Mouse (Mus musculus): ENCODE measurements around the gene Calm2. TPM values are rescaled to one million over a fixed set of nuclear protein-coding genes. Genes with fewer than 3 reads are reported as not detected.
A peak's percentile ranks its signal among the peaks of the same experiment; 100 is the strongest.

The Calm2 gene
- total RNA-seq, 2 experiments from 2014 or later = 389 to 672 TPM

- no peak for ATAC-seq (replicated peaks; ENCODE audit: low FRiP score, poor library complexity, severe bottlenecking)
Observed at GRCm38 (mm10) chr17:87460669-87461498, 14.1 kb upstream of the Calm2 start.

- no peak for ATAC-seq (replicated peaks; ENCODE audit: low FRiP score, poor library complexity, severe bottlenecking)
Observed at GRCm38 (mm10) chr17:87459750-87460668, 13.3 kb upstream of the Calm2 start.

- ATAC-seq (replicated peaks; ENCODE audit: low FRiP score, poor library complexity, severe bottlenecking) = 0 out of 2 replicates have a peak, but pooled peaks have one; percentile 30
Observed at GRCm38 (mm10) chr17:87458911-87459749, 12.4 kb upstream of the Calm2 start.

- ATAC-seq (replicated peaks; ENCODE audit: low FRiP score, poor library complexity, severe bottlenecking) = no peak
Observed at GRCm38 (mm10) chr17:87457961-87458360, 11.2 kb upstream of the Calm2 start.

- no peak for ATAC-seq (replicated peaks; ENCODE audit: low FRiP score, poor library complexity, severe bottlenecking)
Observed at GRCm38 (mm10) chr17:87454121-87454520, 7.4 kb upstream of the Calm2 start.

GRCm38 (mm10) chr17:87453336-87453735 is 6.6 kb upstream of the Calm2 start:
- no peak for ATAC-seq (replicated peaks; ENCODE audit: low FRiP score, poor library complexity, severe bottlenecking)

GRCm38 (mm10) chr17:87448881-87449280 is 2.1 kb upstream of the Calm2 start:
- no peak for ATAC-seq (replicated peaks; ENCODE audit: low FRiP score, poor library complexity, severe bottlenecking)

- no peak for ATAC-seq (replicated peaks; ENCODE audit: low FRiP score, poor library complexity, severe bottlenecking)
Observed at GRCm38 (mm10) chr17:87448339-87448738, 1.6 kb upstream of the Calm2 start.

GRCm38 (mm10) chr17:87447612-87448200 is 971 bp upstream of the Calm2 start:
- no peak for ATAC-seq (replicated peaks; ENCODE audit: low FRiP score, poor library complexity, severe bottlenecking)

GRCm38 (mm10) chr17:87445917-87446766 is 593 bp downstream of the Calm2 start:
- peak; percentile 17; the same call in 1 of the 2 replicates for ATAC-seq (replicated peaks; ENCODE audit: low FRiP score, poor library complexity, severe bottlenecking)

- no peak; the same call in 1 of the 2 replicates for ATAC-seq (replicated peaks; ENCODE audit: low FRiP score, poor library complexity, severe bottlenecking)
Observed at GRCm38 (mm10) chr17:87445337-87445916, 1.3 kb downstream of the Calm2 start.

- no peak for ATAC-seq (replicated peaks; ENCODE audit: low FRiP score, poor library complexity, severe bottlenecking)
Observed at GRCm38 (mm10) chr17:87444763-87445162, 2.0 kb downstream of the Calm2 start.

GRCm38 (mm10) chr17:87441537-87441936 is 5.2 kb downstream of the Calm2 start:
- no peak for ATAC-seq (replicated peaks; ENCODE audit: low FRiP score, poor library complexity, severe bottlenecking)

- ATAC-seq (replicated peaks; ENCODE audit: low FRiP score, poor library complexity, severe bottlenecking) = no peak
Observed at GRCm38 (mm10) chr17:87439441-87439840, 7.3 kb downstream of the Calm2 start.

GRCm38 (mm10) chr17:87433929-87434328 is 12.8 kb downstream of the Calm2 start:
- ATAC-seq (replicated peaks; ENCODE audit: low FRiP score, poor library complexity, severe bottlenecking) = no peak

GRCm38 (mm10) chr17:87432743-87433142 is 14.0 kb downstream of the Calm2 start:
- no peak for ATAC-seq (replicated peaks; ENCODE audit: low FRiP score, poor library complexity, severe bottlenecking)

GRCm38 (mm10) chr17:87432314-87432713 is 14.4 kb downstream of the Calm2 start:
- no peak for ATAC-seq (replicated peaks; ENCODE audit: low FRiP score, poor library complexity, severe bottlenecking)

GRCm38 (mm10) chr17:87429431-87429830 is 17.3 kb downstream of the Calm2 start:
- ATAC-seq (replicated peaks; ENCODE audit: low FRiP score, poor library complexity, severe bottlenecking) = no peak
